Mouse (Mus musculus): Measurements from ENCODE around the gene Ninj2. TPM values are rescaled to one million over a fixed set of nuclear protein-coding genes. Genes with fewer than 3 reads are reported as not detected.

Ninj2 gene
- polyA plus RNA-seq, 1 experiment from 2014 or later, result not detected

- H3K36me3 ChIP-seq (replicated peaks; ENCODE audit: control insufficient read depth, insufficient read depth, low read depth, low read length), result no peaks in the 10 kb centered on the region
- H3K9me3 ChIP-seq (replicated peaks; ENCODE audit: control insufficient read depth, low read length), result no peaks in the 10 kb centered on the region
- ATAC-seq (replicated peaks; ENCODE audit: insufficient number of reproducible peaks, low FRiP score, low TSS enrichment, low read depth) (no peak), DNase-seq (ENCODE audit: low spot score) (peak; percentile 63)
- H3K27me3 ChIP-seq (ENCODE audit: control insufficient read depth, insufficient read depth, low read length), result no peaks in the 10 kb centered on the region
- WGBS, result 11% methylated on average over 18 of the region's 18 CpGs
- peak overlapping the region; percentile 27 for H3K4me2 ChIP-seq (ENCODE audit: low read depth, low read length)
- H3K9ac ChIP-seq (replicated peaks; ENCODE audit: low read length), result peak overlapping the region; percentile 18
- no peak overlapping the region for H3K4me3 ChIP-seq (ENCODE audit: low read depth, low read length)
- no peak overlapping the region for H3K27ac ChIP-seq (replicated peaks; ENCODE audit: low read depth, low read length)
- H3K4me1 ChIP-seq (ENCODE audit: control insufficient read depth, insufficient read depth, low read length), result no peaks in the 10 kb centered on the region; the same call in 1 of the 2 replicates
These were observed 94.5 kb downstream of the Ninj2 start for GRCm38 (mm10) chr6:120187587-120188176.

DNA sequence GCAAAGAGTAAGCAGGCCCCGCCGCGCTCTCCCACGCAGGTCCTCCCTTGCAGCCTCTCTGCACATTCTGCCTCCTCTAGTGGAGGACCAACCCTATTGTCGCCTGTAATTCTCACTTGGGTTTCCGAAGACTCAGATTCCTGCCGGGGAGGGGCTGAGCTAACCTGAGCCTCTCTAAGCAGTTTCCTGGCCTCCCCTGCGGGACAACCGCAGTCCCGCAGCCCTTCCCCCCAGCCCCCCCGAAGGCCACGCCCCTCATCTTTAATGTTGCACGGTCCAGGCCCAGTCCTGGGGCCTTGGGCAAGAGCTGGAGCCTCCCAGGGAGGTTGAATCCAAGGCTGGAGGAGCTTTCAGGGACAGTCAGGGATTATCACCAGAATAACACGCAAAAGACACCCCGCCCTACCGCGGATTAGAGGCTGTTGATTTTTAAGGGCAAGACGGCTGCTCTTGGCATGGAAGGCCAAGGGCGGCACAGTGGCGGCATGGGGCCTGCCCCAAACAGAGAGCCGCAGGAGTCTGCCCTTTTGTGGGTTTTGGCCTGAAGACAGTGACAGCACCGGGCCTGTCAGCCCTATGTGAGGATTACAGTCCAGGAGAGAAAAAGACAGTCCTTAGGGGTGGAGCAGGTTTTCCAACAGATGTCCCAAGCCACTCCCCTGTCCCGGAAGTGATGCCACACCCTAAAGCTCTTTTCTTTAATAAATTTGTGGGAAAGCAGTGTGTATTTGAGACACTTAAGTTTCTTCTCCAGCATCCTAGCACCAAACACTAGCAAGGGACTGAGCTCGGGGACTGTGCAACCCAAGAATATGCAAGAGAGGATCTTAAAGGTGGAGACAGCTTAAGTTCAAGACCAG is 95.5 kb downstream of the Ninj2 start:
- Histone ChIP-seq H3K27ac (replicated peaks; ENCODE audit: low read depth, low read length) (no peak overlapping the region), H3K27me3 (ENCODE audit: control insufficient read depth, insufficient read depth, low read length) (no peaks in the 10 kb centered on the region), H3K4me3 (ENCODE audit: low read depth, low read length) (no peak overlapping the region), H3K9ac (replicated peaks; ENCODE audit: low read length) (0 out of 2 replicates have a peak overlapping the region, but pooled peaks have one; percentile 4), H3K36me3 (replicated peaks; ENCODE audit: control insufficient read depth, insufficient read depth, low read depth, low read length) (no peaks in the 10 kb centered on the region), H3K4me1 (ENCODE audit: control insufficient read depth, insufficient read depth, low read length) (no peaks in the 10 kb centered on the region; the same call in 1 of the 2 replicates), H3K4me2 (ENCODE audit: low read depth, low read length) (peak overlapping the region; percentile 27), H3K9me3 (replicated peaks; ENCODE audit: control insufficient read depth, low read length) (no peaks in the 10 kb centered on the region)
- DNase-seq (ENCODE audit: low spot score), result peak; percentile 58
- peak; percentile 51 for ATAC-seq (replicated peaks; ENCODE audit: insufficient number of reproducible peaks, low FRiP score, low TSS enrichment, low read depth)
- 16% methylated on average over 24 of the region's 24 CpGs for WGBS

- Histone ChIP-seq H3K4me3 (ENCODE audit: low read depth, low read length) (no peak overlapping the region), H3K27ac (replicated peaks; ENCODE audit: low read depth, low read length) (no peak overlapping the region), H3K36me3 (replicated peaks; ENCODE audit: control insufficient read depth, insufficient read depth, low read depth, low read length) (no peaks in the 10 kb centered on the region), H3K9ac (replicated peaks; ENCODE audit: low read length) (no peak overlapping the region), H3K9me3 (replicated peaks; ENCODE audit: control insufficient read depth, low read length) (no peaks in the 10 kb centered on the region), H3K4me2 (ENCODE audit: low read depth, low read length) (no peak overlapping the region), H3K4me1 (ENCODE audit: control insufficient read depth, insufficient read depth, low read length) (no peaks in the 10 kb centered on the region; the same call in 1 of the 2 replicates), H3K27me3 (ENCODE audit: control insufficient read depth, insufficient read depth, low read length) (no peaks in the 10 kb centered on the region)
- ATAC-seq (replicated peaks; ENCODE audit: insufficient number of reproducible peaks, low FRiP score, low TSS enrichment, low read depth), result 0 out of 2 replicates have a peak, but pooled peaks have one; percentile 20
- no peak for DNase-seq (ENCODE audit: low spot score)
- 69% methylated on average over 5 of the region's 5 CpGs for WGBS
These were observed 96.1 kb downstream of the Ninj2 start for GRCm38 (mm10) chr6:120189287-120189686.

- Histone ChIP-seq H3K9ac (replicated peaks; ENCODE audit: low read length) (no peak overlapping the region), H3K4me1 (ENCODE audit: control insufficient read depth, insufficient read depth, low read length) (no peaks in the 10 kb centered on the region; the same call in 1 of the 2 replicates), H3K4me2 (ENCODE audit: low read depth, low read length) (no peak overlapping the region), H3K9me3 (replicated peaks; ENCODE audit: control insufficient read depth, low read length) (no peaks in the 10 kb centered on the region), H3K4me3 (ENCODE audit: low read depth, low read length) (no peak overlapping the region), H3K27ac (replicated peaks; ENCODE audit: low read depth, low read length) (no peak overlapping the region), H3K36me3 (replicated peaks; ENCODE audit: control insufficient read depth, insufficient read depth, low read depth, low read length) (no peaks in the 10 kb centered on the region), H3K27me3 (ENCODE audit: control insufficient read depth, insufficient read depth, low read length) (no peaks in the 10 kb centered on the region)
- DNase-seq (ENCODE audit: low spot score) (no peak), ATAC-seq (replicated peaks; ENCODE audit: insufficient number of reproducible peaks, low FRiP score, low TSS enrichment, low read depth) (no peak)
- 82% methylated on average over 4 of the region's 4 CpGs for WGBS
These were observed 97.2 kb downstream of the Ninj2 start for GRCm38 (mm10) chr6:120190365-120190764.

GRCm38 (mm10) chr6:120190912-120191311 is 97.8 kb downstream of the Ninj2 start:
- Histone ChIP-seq H3K36me3 (replicated peaks; ENCODE audit: control insufficient read depth, insufficient read depth, low read depth, low read length) (no peaks in the 10 kb centered on the region), H3K4me2 (ENCODE audit: low read depth, low read length) (no peak overlapping the region), H3K9me3 (replicated peaks; ENCODE audit: control insufficient read depth, low read length) (no peaks in the 10 kb centered on the region), H3K9ac (replicated peaks; ENCODE audit: low read length) (no peak overlapping the region), H3K4me1 (ENCODE audit: control insufficient read depth, insufficient read depth, low read length) (no peaks in the 10 kb centered on the region; the same call in 1 of the 2 replicates), H3K27ac (replicated peaks; ENCODE audit: low read depth, low read length) (no peak overlapping the region), H3K27me3 (ENCODE audit: control insufficient read depth, insufficient read depth, low read length) (no peaks in the 10 kb centered on the region), H3K4me3 (ENCODE audit: low read depth, low read length) (no peak overlapping the region)
- no peak for DNase-seq (ENCODE audit: low spot score)
- ATAC-seq (replicated peaks; ENCODE audit: insufficient number of reproducible peaks, low FRiP score, low TSS enrichment, low read depth), result no peak
- 56% methylated on average over 4 of the region's 4 CpGs for WGBS

GRCm38 (mm10) chr6:120191396-120192170 is 98.4 kb downstream of the Ninj2 start:
- H3K9me3 ChIP-seq (replicated peaks; ENCODE audit: control insufficient read depth, low read length), result no peaks in the 10 kb centered on the region
- no peak for DNase-seq (ENCODE audit: low spot score)
- H3K27me3 ChIP-seq (ENCODE audit: control insufficient read depth, insufficient read depth, low read length), result no peaks in the 10 kb centered on the region
- H3K4me3 ChIP-seq (ENCODE audit: low read depth, low read length), result no peak overlapping the region
- H3K27ac ChIP-seq (replicated peaks; ENCODE audit: low read depth, low read length), result no peak overlapping the region
- ATAC-seq (replicated peaks; ENCODE audit: insufficient number of reproducible peaks, low FRiP score, low TSS enrichment, low read depth), result no peak
- no peak overlapping the region for H3K9ac ChIP-seq (replicated peaks; ENCODE audit: low read length)
- no peak overlapping the region for H3K4me2 ChIP-seq (ENCODE audit: low read depth, low read length)
- WGBS, result 57% methylated on average over 7 of the region's 7 CpGs
- H3K4me1 ChIP-seq (ENCODE audit: control insufficient read depth, insufficient read depth, low read length), result no peaks in the 10 kb centered on the region; the same call in 1 of the 2 replicates
- no peaks in the 10 kb centered on the region for H3K36me3 ChIP-seq (replicated peaks; ENCODE audit: control insufficient read depth, insufficient read depth, low read depth, low read length)

- Histone ChIP-seq H3K9ac (replicated peaks; ENCODE audit: low read length) (no peak overlapping the region), H3K4me1 (ENCODE audit: control insufficient read depth, insufficient read depth, low read length) (no peaks in the 10 kb centered on the region; the same call in 1 of the 2 replicates), H3K4me2 (ENCODE audit: low read depth, low read length) (no peak overlapping the region), H3K27ac (replicated peaks; ENCODE audit: low read depth, low read length) (no peak overlapping the region), H3K9me3 (replicated peaks; ENCODE audit: control insufficient read depth, low read length) (no peaks in the 10 kb centered on the region), H3K36me3 (replicated peaks; ENCODE audit: control insufficient read depth, insufficient read depth, low read depth, low read length) (no peaks in the 10 kb centered on the region), H3K27me3 (ENCODE audit: control insufficient read depth, insufficient read depth, low read length) (no peaks in the 10 kb centered on the region), H3K4me3 (ENCODE audit: low read depth, low read length) (no peak overlapping the region)
- peak; percentile 31 for DNase-seq (ENCODE audit: low spot score)
- ATAC-seq (replicated peaks; ENCODE audit: insufficient number of reproducible peaks, low FRiP score, low TSS enrichment, low read depth), result no peak
- WGBS, result 18% methylated on average over 14 of the region's 15 CpGs
These were observed 99.2 kb downstream of the Ninj2 start for GRCm38 (mm10) chr6:120192211-120192870.
